Mouse (Mus musculus) embryonic facial prominence, embryonic 10.5 days (tissue): ENCODE results near the gene Nolc1. TPM values are rescaled to one million over a fixed set of nuclear protein-coding genes. Genes with fewer than 3 reads are reported as not detected.

Experiments used
- polyA plus RNA-seq: library from polyadenylated mRNA; unstranded; fragments of >200 nt; fragmentation: Nextera tagmentation; extraction: Ambion mirVana; gene quantifications from 2 replicates; pipeline ENCODE4 v1.2.1, GENCODE M21; 2016

Gene Nolc1
- polyA plus RNA-seq, 1 experiment from 2014 or later = 161 TPM

Other genes starting within 250 kb of the Nolc1 start
- 18.4 and 19.1 TPM in 2 replicates for gene Armh3, start 77.4 kb upstream of the Nolc1 start, polyA plus RNA-seq
- gene Hps6, start 72.4 kb upstream of the Nolc1 start, polyA plus RNA-seq = 4.4 and 5.0 TPM in 2 replicates
- gene Pprc1, start 31.0 kb upstream of the Nolc1 start, polyA plus RNA-seq = 55.2 and 65.1 TPM in 2 replicates
- 95.0 and 97.8 TPM in 2 replicates for gene Ldb1, start 30.6 kb upstream of the Nolc1 start, polyA plus RNA-seq
- 0.10 TPM in 1 of 2 replicates, not detected in the other for gene Elovl3, start 56.0 kb downstream of the Nolc1 start, polyA plus RNA-seq
- gene Pitx3, start 72.5 kb downstream of the Nolc1 start, polyA plus RNA-seq = 0.36 and 0.71 TPM in 2 replicates
- gene Gbf1, start 76.6 kb downstream of the Nolc1 start, polyA plus RNA-seq = 42.8 and 46.7 TPM in 2 replicates
- gene Nfkb2, start 228.5 kb downstream of the Nolc1 start, polyA plus RNA-seq = 5.6 and 5.7 TPM in 2 replicates